Mouse (Mus musculus): ENCODE results near the gene Qars.

DNA sequence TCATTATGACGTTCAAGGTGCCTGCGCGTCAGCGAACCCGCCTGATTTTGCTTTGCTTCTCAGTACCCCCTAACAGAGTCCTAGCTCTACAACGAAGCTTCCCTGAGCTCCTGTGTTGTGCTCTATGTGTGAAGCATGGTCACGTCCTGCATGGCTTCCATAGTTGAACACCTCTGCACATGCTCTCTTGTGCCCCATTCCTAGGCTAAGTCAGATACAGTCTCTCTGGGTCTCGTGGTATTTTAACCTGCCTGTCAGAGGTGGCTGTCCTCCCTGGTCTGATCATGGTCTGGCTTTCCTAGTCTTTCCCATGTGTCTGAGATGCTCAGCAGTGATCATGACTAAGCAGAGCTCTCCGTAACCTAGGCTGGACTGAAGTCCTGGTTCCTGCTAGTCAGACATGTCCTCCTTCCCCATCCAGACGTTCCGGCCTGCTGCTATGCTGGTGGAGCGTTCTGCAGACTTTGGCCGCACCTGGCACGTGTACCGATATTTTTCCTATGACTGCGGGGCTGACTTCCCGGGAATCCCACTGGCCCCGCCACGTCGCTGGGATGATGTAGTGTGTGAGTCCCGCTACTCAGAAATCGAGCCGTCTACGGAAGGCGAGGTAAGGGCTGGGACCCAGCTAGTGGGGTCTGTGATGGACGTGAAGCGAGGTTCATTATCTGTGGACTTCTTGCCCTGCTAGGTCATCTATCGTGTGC lies 26.5 kb upstream of the Qars start:
- TF ChIP-seq POLR2A (IDR thresholded peaks at IDR 0.05; ENCODE audit: extremely low read depth, insufficient read depth, low read length) (no peak), CTCF (IDR thresholded peaks at IDR 0.05; ENCODE audit: extremely low read depth, insufficient read depth, low read length) (no peak)
